Mouse (Mus musculus): ENCODE data around the gene Zfyve1.

- TF ChIP-seq CTCF (IDR thresholded peaks at IDR 0.05; ENCODE audit: borderline replicate concordance, control insufficient read depth, extremely low read depth, insufficient read depth, low read length, poor library complexity) (no peak), POLR2A (IDR thresholded peaks at IDR 0.05; ENCODE audit: control insufficient read depth, extremely low read depth, insufficient read depth, low read length, poor library complexity) (no peak)
Measured at GRCm38 (mm10) chr12:83580283-83580682, 16.7 kb downstream of the Zfyve1 start.

All from thymus, adult 2 months (tissue).